Mouse (Mus musculus): ENCODE measurements around the gene Strap.
"Not testable (repeated sequence)": the region's sequence is repeated elsewhere in the genome, so short reads cannot be mapped to it uniquely, and the experiment has no call there.

DNA sequence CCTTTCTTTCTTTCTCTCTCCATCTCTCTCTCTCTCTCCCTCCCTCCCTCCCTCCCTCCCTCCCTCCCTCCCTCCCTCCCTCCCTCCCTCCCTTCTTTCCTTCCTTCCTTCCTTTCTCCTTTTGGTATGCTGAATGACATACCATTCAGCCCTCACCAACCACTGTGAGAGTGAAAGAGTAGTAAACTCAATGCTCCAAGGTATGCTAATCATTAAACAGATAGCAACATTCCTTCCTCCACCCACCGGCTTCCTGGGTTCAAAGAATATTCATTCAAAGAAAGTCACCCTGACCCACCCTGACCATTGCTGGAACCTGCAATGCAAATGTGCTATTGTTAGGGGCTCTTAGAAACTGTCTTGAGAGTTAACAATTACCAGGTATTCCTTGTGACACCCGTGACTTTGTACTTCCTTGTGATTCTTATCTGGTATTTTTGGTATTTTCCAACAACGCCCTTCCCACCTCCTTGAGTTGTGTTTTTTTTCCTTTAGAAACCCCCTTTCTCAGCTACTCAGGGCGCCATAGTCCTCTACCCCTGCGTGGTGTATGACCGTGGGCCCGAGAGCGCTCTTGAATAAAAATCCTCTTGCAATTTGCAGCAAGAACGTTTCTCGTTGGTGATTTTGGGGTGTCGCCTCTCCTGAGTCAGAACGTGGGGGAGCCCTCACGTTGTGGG is 26.0 kb upstream of the Strap start:
- TF ChIP-seq POLR2A (IDR thresholded peaks at IDR 0.05; ENCODE audit: low read depth, low read length); CTCF (IDR thresholded peaks at IDR 0.05; ENCODE audit: extremely low read depth, insufficient read depth, insufficient read length, insufficient replicate concordance): not testable (repeated sequence)
